Mouse (Mus musculus) hematopoietic multipotent progenitor cell, adult 10-12 weeks (in vitro differentiated cells): ENCODE measurements around the gene Mblac2. TPM values are rescaled to one million over a fixed set of nuclear protein-coding genes. Genes with fewer than 3 reads are reported as not detected.

Experiments
- polyA plus RNA-seq: library from polyadenylated mRNA; stranded (reverse); fragments of >175 nt; gene quantifications from 2 replicates; pipeline ENCODE4 v1.2.3, GENCODE M21; 2012; ENCODE audit warnings: low replicate concordance

Mblac2 gene
- 1.9 and 2.8 TPM in 2 replicates for polyA plus RNA-seq

DNA sequence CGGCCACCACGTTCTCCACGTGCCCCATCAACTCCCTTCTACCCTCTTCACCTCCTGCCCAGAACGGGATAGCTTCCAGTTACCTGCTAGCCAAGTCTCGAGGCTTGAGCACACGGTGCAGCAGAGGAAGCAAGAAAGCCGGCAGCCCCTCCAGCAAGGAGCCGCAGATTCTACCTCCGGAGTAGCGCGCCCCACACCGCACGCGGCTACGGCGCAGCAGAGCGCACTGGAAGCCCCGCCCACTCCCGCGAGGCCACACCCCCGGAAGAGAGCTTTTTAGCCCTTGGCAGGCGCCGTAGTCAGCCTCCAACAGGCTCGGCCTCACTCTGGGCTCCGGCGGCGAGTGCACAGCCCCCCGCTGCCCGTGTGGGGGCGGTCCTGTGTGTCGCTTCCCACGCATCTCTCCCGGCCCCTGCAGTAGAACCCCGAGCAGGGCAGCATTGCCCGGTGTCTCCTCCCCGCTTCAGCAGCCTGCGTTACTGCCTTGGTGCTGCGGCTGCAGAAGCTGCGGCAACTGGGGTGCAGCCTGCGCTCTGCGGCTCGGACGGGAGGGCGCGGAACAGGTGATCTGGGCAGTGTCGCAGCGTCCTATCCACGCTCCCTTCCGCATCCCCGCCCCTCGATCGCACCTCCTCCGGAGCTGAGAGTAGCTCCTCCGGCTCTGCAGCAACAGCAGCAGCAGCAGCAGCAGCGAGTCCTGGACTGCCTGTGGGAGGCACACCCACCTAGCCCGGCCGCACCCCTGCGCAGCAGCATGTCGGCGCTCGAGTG, at the start of gene Mblac2, which contains the start of gene Polr3g:
Gene Mblac2 (plus strand): TSS at position 567 of the 771 bp plus-strand sequence.
Gene Polr3g (minus strand): TSS at position 239 of the 771 bp plus-strand sequence.

DNA sequence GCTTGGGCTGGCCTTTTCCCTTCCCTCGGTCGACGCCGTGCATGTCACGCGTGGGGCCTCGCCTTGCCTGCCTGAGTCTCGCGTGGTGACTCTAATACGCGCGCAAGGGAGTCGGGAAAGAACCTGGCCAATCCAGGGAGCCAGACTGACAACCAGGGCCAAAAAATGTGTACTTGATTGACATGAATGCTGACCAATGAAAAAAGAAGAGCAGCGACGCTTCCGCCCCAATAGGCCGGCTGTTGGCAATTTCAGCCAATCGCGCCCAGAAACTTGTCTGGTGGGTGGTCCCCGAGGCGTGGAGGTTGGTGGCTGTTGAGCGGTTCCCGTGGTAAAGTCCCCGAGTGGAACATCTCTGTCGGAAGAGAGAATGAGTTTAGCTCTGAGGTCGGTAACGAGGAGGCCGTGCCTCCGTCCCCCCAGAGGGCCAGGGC, 71.8 kb downstream of the Mblac2 start, which contains the start of gene Cetn3:
Gene Cetn3 (plus strand): TSS at position 107 of the 434 bp plus-strand sequence.

Other genes with a start within 250 kb of the Mblac2 start
- not detected in 2 replicates for gene Adgrv1, start 78.2 kb upstream of the Mblac2 start, polyA plus RNA-seq
- 4.5 and 5.7 TPM in 2 replicates for gene Lysmd3, start 53.7 kb upstream of the Mblac2 start, polyA plus RNA-seq
- gene Polr3g, start 328 bp upstream of the Mblac2 start, polyA plus RNA-seq = 0.87 and 1.1 TPM in 2 replicates
- gene Cetn3, start 71.7 kb downstream of the Mblac2 start, polyA plus RNA-seq = 2.3 and 10.8 TPM in 2 replicates